Mouse (Mus musculus): ENCODE measurements at regions not wholly inside any gene's neighbourhood (a gene's known extent, or its start where the extent isn't known, plus 50 kb on each side); places are given as distances from the start of the nearest gene placed in this dataset.

- TF ChIP-seq CTCF (conservative IDR thresholded peaks at IDR 0.05; ENCODE audit: insufficient read depth, insufficient read length, low read depth, low read length) (no peak), POLR2A (IDR thresholded peaks at IDR 0.05; ENCODE audit: low read depth, low read length) (no peak)
Measured at GRCm38 (mm10) chr2:108045997-108046396, 755.6 kb downstream of the Kcna4 start.

Measured in kidney, adult 2 months (tissue).